Mouse (Mus musculus): ENCODE measurements around the gene Kctd11. TPM values are rescaled to one million over a fixed set of nuclear protein-coding genes. Genes with fewer than 3 reads are reported as not detected.
"Not testable (repeated sequence)": the region's sequence is repeated elsewhere in the genome, so short reads cannot be mapped to it uniquely, and the experiment has no call there.

The Kctd11 gene
- total RNA-seq, 2 experiments from 2014 or later, result 1.3 to 1.7 TPM

DNA sequence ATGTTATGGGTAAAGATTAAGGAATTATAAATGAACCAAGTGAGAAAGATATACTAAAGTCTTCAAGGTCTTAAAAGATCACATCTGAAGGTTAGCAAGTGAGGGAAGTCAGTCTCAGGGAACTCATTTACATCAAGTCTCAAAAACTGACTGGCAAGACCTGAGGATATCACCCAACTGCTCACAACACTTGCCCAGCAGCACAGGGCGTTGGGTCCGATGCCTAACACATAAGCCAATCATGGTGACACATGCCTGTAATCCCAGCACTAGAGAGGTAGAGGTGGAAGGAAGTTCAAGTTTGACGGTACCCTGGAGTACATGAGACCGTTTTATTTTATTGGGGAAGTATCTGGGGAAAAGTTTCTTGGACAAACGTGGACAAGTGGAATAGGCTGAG lies 36.9 kb upstream of the Kctd11 start:
- peak overlapping the region; percentile 97; the same call in 1 of the 2 replicates for H3K4me3 ChIP-seq
- TF ChIP-seq CTCF (IDR thresholded peaks at IDR 0.05), result no peak
- no peak for DNase-seq
- intact Hi-C loops (cut with DNase I), result loop anchor here (10.0 kb wide), 1 partner anchor 813 kb away; no protein-coding TSS in a partner anchor
- 0 out of 2 replicates have a peak overlapping the region, but pooled peaks have one; percentile 96 for H3K27ac ChIP-seq

DNA sequence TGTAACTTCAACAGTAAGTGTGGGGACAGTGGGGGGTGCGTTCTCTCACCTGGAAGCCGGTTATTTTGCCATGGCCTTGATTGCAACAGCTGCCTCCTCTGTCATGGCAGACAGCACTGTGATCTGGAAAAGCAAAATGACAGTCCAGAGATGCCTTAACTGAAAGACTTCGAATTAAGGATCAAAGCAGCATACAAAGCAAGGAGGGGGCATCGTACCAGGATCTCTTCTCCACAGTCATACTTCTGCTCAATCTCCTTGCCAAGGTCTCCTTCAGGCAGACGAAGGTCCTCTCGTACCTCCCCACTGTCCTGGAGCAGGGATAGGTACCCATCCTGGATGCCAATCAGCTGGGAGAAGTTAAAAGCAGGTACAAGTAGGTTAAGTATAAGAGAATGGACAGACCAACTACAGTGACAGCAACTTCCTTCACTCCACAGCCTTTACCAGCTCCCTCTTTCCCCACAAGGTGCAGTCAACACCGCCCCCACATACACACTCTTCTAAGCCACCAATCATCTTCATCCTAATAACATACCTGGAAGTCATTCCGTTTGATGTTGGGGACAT lies 36.3 kb upstream of the Kctd11 start:
- peak; percentile 14 for DNase-seq
- TF ChIP-seq CTCF (IDR thresholded peaks at IDR 0.05), result no peak
- intact Hi-C loops (cut with DNase I), result loop anchor here (10.0 kb wide), 1 partner anchor 813 kb away; no protein-coding TSS in a partner anchor
- no peak overlapping the region for H3K4me3 ChIP-seq
- H3K27ac ChIP-seq, result no peak overlapping the region

DNA sequence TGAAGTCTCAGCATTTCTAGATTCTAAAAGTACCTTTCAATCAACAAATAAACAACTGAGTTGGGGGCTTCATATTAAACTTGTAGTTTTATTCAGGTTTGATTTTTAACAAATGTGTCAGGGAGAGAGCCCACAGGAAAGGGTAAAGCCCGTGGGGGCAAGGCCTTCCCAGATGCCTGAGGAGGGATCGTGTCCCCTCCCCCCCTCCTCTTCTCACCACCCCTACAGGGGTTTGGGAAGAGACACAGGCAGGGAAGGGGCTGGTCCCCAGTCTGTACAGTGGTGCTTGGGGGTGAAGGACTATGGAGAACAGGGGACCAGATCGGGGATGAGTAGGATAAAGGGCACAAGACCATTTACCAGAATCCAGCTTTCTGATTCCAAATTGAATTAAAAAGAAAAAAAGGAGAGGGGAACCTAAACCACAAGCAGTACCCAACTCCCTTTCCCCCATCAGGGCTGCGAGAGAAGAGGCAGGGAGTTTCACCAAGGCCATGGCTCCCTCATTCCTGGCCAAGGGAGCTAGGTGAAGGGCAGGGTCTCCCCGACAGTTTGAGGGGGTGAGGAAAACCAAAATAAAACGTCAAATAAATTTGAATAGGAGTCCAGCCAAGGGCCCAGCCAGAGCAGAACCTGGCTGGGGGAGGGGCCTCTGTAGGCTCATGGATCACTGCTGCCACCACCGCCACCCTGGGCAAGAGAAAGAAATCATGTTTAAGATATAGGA lies 35.6 kb upstream of the Kctd11 start:
- H3K27ac ChIP-seq, DNase-seq, H3K4me3 ChIP-seq: not testable (repeated sequence)
- intact Hi-C loops (cut with DNase I), result loop anchor here (10.0 kb wide), 1 partner anchor 812 kb away; no protein-coding TSS in a partner anchor

DNA sequence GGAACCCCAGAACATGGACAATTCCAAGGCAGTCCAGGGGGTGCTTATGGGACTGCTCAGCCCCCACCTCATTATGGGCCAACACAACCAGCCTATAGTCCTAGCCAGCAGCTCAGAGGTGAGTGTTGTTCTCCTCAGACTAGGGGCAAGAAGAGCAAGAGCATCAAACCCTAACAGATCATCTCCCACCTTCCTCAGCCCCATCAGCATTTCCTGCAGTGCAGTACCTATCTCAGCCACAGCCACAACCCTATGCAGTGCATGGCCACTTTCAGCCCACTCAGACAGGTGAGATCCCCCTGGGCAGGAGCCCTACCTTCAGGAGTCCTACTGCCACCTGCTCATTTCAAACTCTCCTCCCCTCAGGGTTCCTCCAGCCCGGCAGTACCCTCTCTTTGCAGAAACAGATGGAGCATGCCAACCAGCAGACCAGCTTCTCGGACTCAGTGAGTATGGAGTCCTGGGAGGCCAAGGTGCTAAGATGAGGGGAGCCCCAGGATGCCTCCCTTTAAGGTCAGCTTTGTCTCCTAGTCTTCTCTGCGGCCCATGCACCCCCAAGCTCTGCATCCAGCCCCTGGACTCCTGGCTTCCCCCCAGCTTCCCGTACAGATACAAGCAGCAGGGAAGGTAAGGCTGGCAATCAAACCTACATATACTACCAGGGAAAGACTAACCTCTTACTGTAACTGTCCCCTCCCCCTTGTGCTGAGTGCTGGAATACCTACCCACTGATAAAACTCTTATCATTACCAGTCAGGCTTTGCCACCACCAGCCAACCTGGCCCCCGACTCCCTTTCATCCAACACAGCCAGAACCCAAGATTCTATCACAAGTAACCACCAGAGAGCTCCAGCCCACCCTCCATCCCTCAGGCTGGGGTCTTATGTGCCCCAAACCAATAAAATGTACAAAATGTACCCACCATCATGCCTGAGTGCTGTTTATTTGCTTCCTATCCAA lies 34.7 kb upstream of the Kctd11 start:
- Histone ChIP-seq H3K4me3 (peak overlapping the region; percentile 84), H3K27ac (no peak overlapping the region; the same call in 1 of the 2 replicates)
- TF ChIP-seq CTCF (IDR thresholded peaks at IDR 0.05), result no peak
- intact Hi-C loops (cut with DNase I), result loop anchor here (10.0 kb wide), 1 partner anchor 811 kb away; no protein-coding TSS in a partner anchor
- DNase-seq, result no peak

DNA sequence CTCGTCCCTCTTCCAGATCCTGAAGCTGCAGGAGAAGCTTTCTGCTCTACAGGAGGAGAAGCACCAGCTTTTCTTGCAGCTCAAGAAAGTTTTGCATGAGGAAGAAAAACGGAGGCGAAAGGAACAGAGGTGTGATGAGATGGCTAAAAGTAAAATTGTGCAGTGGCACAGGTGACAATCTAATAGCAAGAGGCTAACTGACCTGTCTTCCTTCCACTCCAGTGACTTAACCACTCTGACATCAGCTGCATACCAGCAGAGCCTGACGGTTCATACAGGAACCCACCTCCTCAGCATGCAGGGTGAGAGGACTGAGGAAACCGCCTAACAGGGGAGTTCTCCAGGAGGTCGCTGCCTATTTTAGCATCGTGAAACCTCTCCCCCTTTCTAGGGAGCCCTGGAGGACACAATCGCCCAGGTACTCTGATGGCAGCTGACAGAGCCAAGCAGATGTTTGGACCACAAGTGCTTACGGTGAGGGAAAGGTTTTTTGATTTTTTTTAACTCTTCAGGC lies 33.8 kb upstream of the Kctd11 start:
- no peak for DNase-seq
- no peak for TF ChIP-seq CTCF (IDR thresholded peaks at IDR 0.05)
- Histone ChIP-seq H3K27ac (peak overlapping the region; percentile 98; the same call in 1 of the 2 replicates), H3K4me3 (peak overlapping the region; percentile 84)
- intact Hi-C loops (cut with DNase I), result loop anchor here (10.0 kb wide), 1 partner anchor 810 kb away; no protein-coding TSS in a partner anchor

DNA sequence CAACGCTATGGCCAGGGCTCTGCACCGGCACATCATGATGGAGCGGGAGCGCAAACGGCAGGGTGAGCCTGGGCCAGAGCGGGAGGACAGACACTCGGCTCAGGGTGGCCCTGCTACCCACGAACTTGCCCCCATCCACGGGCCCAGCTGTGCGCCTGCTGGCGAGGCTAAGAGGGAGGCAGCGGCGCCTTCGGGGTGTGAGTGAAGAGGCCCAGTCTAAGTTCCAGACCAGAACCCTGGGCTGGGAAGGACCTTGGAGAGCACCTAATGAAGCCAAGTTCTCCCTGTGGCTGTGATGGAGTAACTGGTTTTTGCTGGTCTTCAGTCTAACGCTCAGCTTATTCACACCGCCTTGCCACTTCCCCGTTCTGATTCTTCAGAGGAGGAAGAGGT lies 33.2 kb upstream of the Kctd11 start:
- Histone ChIP-seq H3K4me3 (peak overlapping the region; percentile 84), H3K27ac (peak overlapping the region; percentile 98)
- intact Hi-C loops (cut with DNase I), result loop anchor here (10.0 kb wide), 1 partner anchor 810 kb away; no protein-coding TSS in a partner anchor
- no peak for DNase-seq
- TF ChIP-seq CTCF (IDR thresholded peaks at IDR 0.05), result no peak

DNA sequence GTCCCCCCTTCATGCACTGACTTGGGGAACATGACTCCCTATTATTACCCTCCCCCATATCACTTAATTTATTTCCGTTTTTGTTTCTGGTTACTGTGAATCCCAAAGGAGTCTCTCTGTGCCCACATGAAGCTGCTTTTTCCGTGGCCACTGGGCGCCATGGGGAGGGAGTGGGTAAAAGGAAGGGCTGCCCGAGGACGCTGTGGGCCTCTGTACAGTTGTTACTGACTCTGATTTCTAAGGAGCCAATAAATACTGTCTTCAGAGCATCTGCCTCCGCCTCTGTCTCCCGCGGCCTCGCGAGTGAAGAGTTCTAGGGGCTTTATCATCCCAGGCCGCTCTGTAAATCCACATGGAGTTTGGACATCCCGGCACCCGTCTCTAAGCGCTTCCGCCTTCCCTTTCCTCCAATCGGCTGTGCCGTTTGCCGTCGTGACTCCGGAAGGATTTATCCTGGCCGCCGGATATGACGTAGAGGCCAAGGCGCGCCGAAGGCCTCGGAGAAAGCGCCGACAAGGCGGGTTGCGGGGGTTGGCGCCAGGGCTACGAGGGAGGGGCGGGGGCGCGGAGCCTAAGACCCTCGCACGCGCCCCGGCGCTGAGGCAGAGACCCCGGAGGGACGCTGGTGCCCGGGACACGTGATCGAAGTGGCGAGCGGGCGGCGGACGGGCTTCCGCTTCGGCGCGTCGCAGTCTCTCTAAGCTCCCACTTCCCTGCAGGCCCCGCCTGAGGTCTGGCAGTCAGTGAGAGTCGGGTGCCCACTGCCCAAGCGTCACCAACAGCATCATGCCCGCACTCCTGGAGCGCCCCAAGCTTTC lies 32.6 kb upstream of the Kctd11 start, which contains the start of gene Gps2:
Gene Gps2, plus strand, starts transcription at position 335 of the 818 bp plus-strand sequence.
- no peak for TF ChIP-seq CTCF (IDR thresholded peaks at IDR 0.05)
- Histone ChIP-seq H3K4me3 (peak within 1 kb of the TSS; percentile 84), H3K27ac (peak within 1 kb of the TSS; percentile 98)
- peak; percentile 95 for DNase-seq
- intact Hi-C loops (cut with DNase I), result loop anchor here (10.0 kb wide), 1 partner anchor 809 kb away; no protein-coding TSS in a partner anchor

DNA sequence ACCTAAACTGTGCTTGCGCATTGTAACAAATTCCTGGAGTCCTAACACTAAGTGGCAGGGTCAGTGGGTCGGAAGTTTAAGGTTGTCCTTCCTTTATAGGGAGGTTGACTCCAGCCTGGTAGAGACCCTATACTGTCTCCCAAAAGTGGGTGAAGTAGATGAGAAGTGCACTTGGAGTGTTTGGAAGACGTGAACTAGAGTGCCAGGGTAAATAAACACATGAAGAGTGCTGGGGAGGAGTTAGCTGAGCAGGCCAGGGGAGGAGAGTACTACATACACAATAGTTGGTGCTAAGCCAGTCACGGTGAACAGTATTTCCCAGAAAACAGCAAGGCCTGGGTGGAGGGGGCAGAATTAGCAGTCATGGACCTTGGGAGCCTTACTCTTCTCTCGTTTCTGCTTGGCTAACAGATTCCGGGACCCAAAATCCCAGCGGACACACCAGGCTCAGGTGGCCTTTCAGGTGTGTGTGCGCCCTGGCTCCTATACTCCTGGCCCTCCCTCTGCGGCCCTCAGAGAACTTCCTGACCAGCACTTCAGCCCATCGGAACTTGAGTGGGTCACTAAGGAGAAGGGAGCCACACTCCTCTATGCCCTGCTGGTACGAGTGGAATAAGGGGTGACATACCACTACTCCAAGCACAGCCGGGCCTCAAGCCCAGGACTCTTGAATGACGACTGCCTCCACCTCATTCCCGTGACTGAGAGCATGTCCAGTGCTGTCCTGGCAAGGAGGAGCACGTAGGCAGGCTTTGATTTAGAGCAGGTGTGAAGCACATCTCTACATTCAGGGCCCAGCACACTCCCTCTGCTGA lies 31.7 kb upstream of the Kctd11 start:
- Histone ChIP-seq H3K4me3 (peak overlapping the region; percentile 84), H3K27ac (peak overlapping the region; percentile 98)
- no peak for TF ChIP-seq CTCF (IDR thresholded peaks at IDR 0.05)
- DNase-seq, result no peak
- intact Hi-C loops (cut with DNase I), result loop anchor here (10.0 kb wide), 1 partner anchor 808 kb away; no protein-coding TSS in a partner anchor

DNA sequence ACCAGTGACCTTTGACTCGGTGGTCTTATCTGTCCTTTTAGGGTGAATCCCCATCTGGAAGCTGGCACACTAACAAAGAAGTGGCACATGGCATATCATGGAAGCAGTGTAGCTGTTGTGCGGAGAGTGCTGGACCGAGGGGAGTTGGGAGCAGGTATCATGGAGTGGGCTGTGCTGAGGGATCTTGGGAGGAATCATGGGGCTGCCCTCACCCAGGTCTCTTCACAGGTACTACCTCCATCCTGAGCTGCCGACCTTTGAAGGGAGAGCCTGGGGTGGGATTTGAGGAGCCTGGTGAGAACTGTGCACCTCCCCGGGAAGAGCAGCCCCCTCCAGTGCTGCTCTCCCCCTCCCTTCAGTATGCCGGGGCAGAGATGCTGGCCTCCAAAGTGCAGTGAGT lies 30.5 kb upstream of the Kctd11 start:
- DNase-seq, result no peak
- Histone ChIP-seq H3K4me3 (no peak overlapping the region), H3K27ac (no peak overlapping the region)
- intact Hi-C loops (cut with DNase I), result loop anchor here (10.0 kb wide), 1 partner anchor 807 kb away; no protein-coding TSS in a partner anchor
- no peak for TF ChIP-seq CTCF (IDR thresholded peaks at IDR 0.05)

DNA sequence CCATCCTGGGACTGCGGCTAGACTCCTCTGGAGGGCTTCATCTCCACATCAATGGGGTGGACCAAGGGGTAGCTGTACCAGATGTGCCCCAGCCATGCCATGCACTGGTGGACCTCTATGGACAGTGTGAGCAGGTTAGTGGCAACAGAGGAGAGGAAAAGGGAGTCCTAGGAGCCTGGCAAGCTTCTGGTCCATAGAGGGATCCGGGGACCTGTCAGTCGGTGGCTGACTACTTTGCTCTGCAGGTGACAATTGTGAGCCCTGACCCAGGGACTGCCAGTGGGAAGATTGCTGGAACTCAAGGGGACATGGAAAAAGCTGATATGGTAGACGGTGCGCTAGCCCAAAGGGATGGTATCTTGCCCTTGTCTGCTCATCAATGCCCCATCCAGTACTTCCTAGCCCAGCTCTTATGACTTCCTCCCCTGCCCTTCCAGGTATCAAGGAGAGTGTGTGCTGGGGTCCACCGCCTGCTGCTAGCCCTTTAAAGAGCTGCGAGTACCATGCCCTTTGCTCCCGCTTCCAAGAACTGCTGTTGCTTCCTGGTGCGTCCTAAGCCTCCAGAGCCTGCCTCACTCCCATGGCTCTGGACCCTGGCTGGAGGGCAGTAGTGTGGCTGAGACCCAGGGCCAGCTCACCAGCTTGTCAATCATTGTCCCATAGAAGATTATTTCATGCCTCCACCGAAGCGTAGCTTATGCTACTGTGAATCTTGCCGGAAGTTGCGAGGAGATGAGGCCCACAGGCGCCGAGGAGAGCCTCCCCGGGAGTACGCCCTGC lies 29.8 kb upstream of the Kctd11 start:
- Histone ChIP-seq H3K4me3 (no peak overlapping the region), H3K27ac (no peak overlapping the region)
- TF ChIP-seq CTCF (IDR thresholded peaks at IDR 0.05), result no peak
- DNase-seq, result no peak
- intact Hi-C loops (cut with DNase I), result loop anchor here (10.0 kb wide), 1 partner anchor 806 kb away; no protein-coding TSS in a partner anchor
